Mouse (Mus musculus): ENCODE data around the gene Tmem132d.

DNA sequence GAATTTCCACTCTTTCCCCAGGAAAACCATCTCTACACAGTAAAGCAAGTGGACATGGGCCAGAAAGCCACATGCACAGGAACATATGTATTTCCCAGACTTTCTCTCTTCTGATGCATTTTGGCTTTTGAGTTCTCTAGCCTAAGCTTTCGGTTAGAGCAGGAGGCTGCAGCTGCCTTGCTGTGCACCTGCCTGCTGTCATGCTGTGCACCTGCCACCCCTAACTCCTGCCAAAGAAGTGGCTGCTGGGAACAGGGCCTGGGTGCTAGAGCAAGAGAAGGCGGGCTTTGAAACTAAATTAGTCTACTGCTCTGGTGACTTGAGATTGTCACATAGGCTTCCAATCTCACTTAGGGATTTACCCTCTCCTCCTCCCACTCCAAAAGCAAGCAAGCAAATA, 8.7 kb downstream of the Tmem132d start:
- TF ChIP-seq MAFK (IDR thresholded peaks at IDR 0.05; ENCODE audit: insufficient read depth, low read depth, low read length) (no peak), HCFC1 (IDR thresholded peaks at IDR 0.05; ENCODE audit: borderline replicate concordance, insufficient read depth, low read length) (no peak), ZC3H11A (IDR thresholded peaks at IDR 0.05; ENCODE audit: borderline replicate concordance, low read depth, low read length) (no peak)
